Mouse (Mus musculus) midbrain, embryonic 14.5 days (tissue): ENCODE data around the gene Cacna1g. TPM values are rescaled to one million over a fixed set of nuclear protein-coding genes. Genes with fewer than 3 reads are reported as not detected.
"Not testable (repeated sequence)": the region's sequence is repeated elsewhere in the genome, so short reads cannot be mapped to it uniquely, and the experiment has no call there.

ENCODE experiments used
- ATAC-seq: fragments of 200-750 bp; cut with Nextera tagmentation; 2 replicates; pipeline ENCODE4 v1.8.0; 2017; ENCODE audit warnings: moderate number of reproducible peaks, moderate library complexity; ENCODE audit not compliant: low FRiP score, low TSS enrichment
- DNase-seq: peaks from one replicate; pipeline ENCODE4 v3.0.0-alpha.2; 2015
- H3K27ac ChIP-seq: fragments of 300-500 bp; sonication (generic); replicated peaks from 2 replicates; pipeline ENCODE4 v1.5.1; 2014; ENCODE audit warnings: mild to moderate bottlenecking, low read depth, low read length, moderate library complexity
- H3K27me3 ChIP-seq: fragments of 300-500 bp; sonication (generic); 2 replicates; pipeline ENCODE4 v1.6.1; 2014; ENCODE audit warnings: low read length, control low read depth, mixed read lengths; ENCODE audit not compliant: control insufficient read depth, insufficient read depth
- H3K36me3 ChIP-seq: fragments of 300-500 bp; sonication (generic); 2 replicates; pipeline ENCODE4 v1.6.1; 2014; ENCODE audit warnings: low read length, control low read depth; ENCODE audit not compliant: control insufficient read depth, insufficient read depth
- H3K4me1 ChIP-seq: fragments of 300-500 bp; sonication (generic); 2 replicates; pipeline ENCODE4 v1.6.1; 2014; ENCODE audit warnings: mild to moderate bottlenecking, antibody characterized with exemption, low read length, control low read depth; ENCODE audit not compliant: control insufficient read depth, insufficient read depth
- H3K4me2 ChIP-seq: fragments of 300-500 bp; sonication (generic); 2 replicates; pipeline ENCODE4 v1.6.1; 2014; ENCODE audit warnings: mild to moderate bottlenecking, low read length, moderate library complexity
- H3K4me3 ChIP-seq: fragments of 300-500 bp; sonication (generic); replicated peaks from 2 replicates; pipeline ENCODE4 v1.5.1; 2014; ENCODE audit warnings: low read depth, low read length
- H3K9ac ChIP-seq: fragments of 300-500 bp; sonication (generic); replicated peaks from 2 replicates; pipeline ENCODE4 v1.6.1; 2014; ENCODE audit warnings: mild to moderate bottlenecking, low read length, moderate library complexity
- H3K9me3 ChIP-seq: fragments of 300-500 bp; sonication (generic); 2 replicates; pipeline ENCODE4 v1.6.1; 2016; ENCODE audit warnings: low read length, control low read depth, mixed read lengths; ENCODE audit not compliant: control insufficient read depth
- WGBS: fragments of 180-500 bp; shearing (Covaris S2); extraction: QIAGEN DNeasy Blood & Tissue Kit; methylation state at CpG from one replicate; pipeline ENCODE4 v1.1.7; 2014; 5-methylcytosine and 5-hydroxymethylcytosine counted together
- polyA plus RNA-seq: library from polyadenylated mRNA; unstranded; fragments of >200 nt; fragmentation: Nextera tagmentation; extraction: Ambion mirVana; gene quantifications from 2 replicates; pipeline ENCODE4 v1.2.1, GENCODE M21; 2014

Gene Cacna1g
- polyA plus RNA-seq, 1 experiment from 2014 or later, result 20.1 TPM

DNA sequence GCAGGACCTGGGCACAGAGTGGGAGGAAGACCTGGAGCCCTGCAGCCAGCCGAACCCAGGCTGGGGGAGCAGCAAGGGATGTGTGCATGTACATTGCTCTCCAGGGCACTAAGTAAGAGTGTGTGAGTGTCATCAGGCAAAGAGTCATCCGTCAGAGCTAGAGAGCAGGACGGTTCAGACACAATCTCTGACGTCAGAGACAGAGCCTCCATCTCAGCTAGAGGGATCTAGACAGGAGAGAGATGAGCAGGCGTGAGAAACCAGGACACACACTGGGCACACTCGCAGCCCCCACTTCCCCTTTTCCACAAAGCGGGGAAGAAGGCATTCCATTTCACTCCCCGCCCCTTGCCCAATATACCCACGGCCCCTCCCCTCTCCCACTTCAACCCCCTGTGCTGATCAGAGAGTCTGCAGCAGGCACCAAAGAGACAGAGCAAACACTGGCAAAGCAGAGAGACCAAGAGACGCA, 61.0 kb downstream of the Cacna1g start:
- Histone ChIP-seq H3K4me3 (no peak overlapping the region), H3K27me3 (no peaks in the 10 kb centered on the region), H3K4me2 (peak overlapping the region; percentile 31), H3K9ac (peak overlapping the region; percentile 23; the same call in 1 of the 2 replicates), H3K9me3 (no peaks in the 10 kb centered on the region), H3K27ac (peak overlapping the region; percentile 77), H3K4me1 (peaks cover 37% of the 10 kb centered on the region), H3K36me3 (peaks cover 43% of the 10 kb centered on the region)
- DNase-seq, result peak; percentile 65
- peak; percentile 65 for ATAC-seq
- WGBS, result 15% methylated on average over 10 of the region's 10 CpGs

DNA sequence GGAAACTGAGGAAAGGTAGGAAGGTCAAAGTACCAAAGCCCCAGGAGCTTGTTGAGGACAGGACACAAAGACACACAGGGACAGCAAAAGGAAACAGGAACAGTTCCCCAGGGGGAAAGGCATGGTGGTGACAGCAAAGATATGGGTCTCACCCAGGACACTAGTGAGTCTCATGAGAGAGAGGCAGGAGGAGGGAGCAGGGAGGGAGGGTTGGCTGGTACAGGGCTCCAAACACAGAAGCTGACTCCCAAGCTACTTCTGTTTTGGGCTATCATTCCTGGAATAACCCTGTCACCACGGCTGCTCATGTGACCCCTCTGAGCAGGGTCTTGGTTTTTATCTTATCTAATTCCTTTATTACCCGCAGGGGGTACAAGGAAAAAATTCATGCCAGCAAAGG, 61.4 kb downstream of the Cacna1g start:
- WGBS, result 61% methylated on average over 2 of the region's 2 CpGs
- H3K9ac ChIP-seq, result 0 out of 2 replicates have a peak overlapping the region, but pooled peaks have one; percentile 23
- H3K27ac ChIP-seq, result peak overlapping the region; percentile 77
- no peaks in the 10 kb centered on the region for H3K9me3 ChIP-seq
- H3K4me1 ChIP-seq, result peaks cover 42% of the 10 kb centered on the region
- peaks cover 41% of the 10 kb centered on the region for H3K36me3 ChIP-seq
- H3K4me3 ChIP-seq, result no peak overlapping the region
- H3K27me3 ChIP-seq, result no peaks in the 10 kb centered on the region
- H3K4me2 ChIP-seq, result no peak overlapping the region
- no peak for DNase-seq
- ATAC-seq, result no peak

DNA sequence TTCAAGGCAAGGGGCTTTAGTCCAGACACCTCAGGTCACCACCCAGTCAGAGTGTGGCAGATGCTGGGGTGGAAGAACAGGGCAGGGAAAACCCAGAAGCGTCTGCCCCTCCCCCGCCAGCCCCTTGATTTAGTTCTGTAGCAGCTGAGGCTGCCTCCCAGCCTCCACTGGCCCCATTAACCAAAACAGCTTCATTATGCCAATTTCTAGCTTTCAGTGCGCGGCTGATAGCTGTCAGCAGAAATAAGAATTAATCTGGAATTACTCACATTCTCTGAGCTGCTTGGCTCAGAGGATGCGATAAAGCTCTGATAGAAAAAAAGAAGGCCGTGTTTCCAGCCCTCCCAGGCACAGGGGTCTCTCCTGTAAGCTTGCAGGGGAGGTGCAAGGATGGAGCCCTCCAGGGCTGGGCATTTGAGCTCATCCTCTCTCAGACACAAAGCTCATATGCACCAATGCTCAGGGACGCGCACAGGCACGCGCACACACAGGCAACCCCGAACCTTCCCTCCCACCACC, 66.1 kb downstream of the Cacna1g start:
- Histone ChIP-seq H3K4me1 (peaks cover 29% of the 10 kb centered on the region), H3K27ac (peak overlapping the region; percentile 87), H3K9ac (peak overlapping the region; percentile 3; the same call in 1 of the 2 replicates), H3K36me3 (peaks cover 17% of the 10 kb centered on the region), H3K4me3 (no peak overlapping the region), H3K9me3 (no peaks in the 10 kb centered on the region), H3K27me3 (no peaks in the 10 kb centered on the region), H3K4me2 (no peak overlapping the region)
- 11% methylated on average over 11 of the region's 11 CpGs for WGBS
- ATAC-seq, result peak; percentile 69
- DNase-seq, result peak; percentile 81

DNA sequence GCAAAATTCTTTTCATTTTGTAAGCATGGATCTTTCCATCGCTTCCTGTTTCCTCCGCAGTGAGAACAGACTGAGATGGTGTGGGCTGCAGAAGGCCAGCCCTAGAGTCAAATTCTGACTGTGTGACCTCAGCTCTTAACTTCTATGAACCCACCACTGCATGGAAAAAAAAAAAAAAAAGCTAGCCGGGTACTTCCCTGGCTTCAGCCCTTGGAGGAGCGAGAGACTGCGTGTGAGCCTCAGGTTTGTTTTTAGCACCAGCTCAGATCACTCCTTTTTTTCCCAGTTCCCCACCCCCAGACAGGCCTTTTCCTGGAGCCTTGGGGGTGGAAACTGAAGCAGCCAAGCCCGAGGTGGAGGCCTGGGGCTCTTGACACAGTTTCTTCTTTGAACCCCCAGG, 68.7 kb downstream of the Cacna1g start:
- ATAC-seq, result no peak
- 63% methylated on average over 6 of the region's 6 CpGs for WGBS

DNA sequence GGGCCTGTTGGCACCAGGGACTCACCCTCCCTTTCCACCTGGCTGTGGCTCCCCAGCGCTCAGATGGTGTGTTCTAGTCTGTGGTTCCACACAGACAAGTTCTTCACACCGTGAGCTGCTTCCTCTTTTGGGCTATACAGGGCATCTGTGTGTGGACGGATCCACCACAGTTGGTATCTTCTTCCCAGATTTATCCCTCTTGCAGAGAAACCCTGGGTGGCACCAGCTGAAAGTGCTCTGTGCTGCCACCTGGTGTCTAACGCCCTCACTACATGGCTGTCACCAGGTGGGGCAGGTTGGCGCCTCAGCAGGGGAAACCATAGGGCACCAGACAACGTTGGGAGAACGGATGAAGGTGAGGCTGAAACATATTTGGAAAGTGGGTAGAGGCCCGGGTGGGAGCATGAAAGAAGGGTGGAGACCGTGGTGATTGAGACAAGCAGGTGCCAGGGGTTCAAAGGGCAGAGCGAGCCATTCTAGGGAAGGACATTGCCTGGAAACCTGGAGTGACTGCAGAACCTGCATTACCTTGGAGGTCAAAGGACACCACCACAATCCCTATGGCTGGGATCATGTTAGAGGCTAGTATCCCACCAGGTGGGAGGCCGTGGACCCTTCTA, 69.2 kb downstream of the Cacna1g start:
- Histone ChIP-seq H3K4me2 (no peak overlapping the region), H3K27me3 (no peaks in the 10 kb centered on the region), H3K4me3 (no peak overlapping the region), H3K9me3 (no peaks in the 10 kb centered on the region), H3K36me3 (peaks cover 4% of the 10 kb centered on the region; the same call in 1 of the 2 replicates), H3K4me1 (peaks cover 20% of the 10 kb centered on the region), H3K9ac (no peak overlapping the region), H3K27ac (no peak overlapping the region)
- peak; percentile 83 for DNase-seq
- WGBS, result 24% methylated on average over 11 of the region's 11 CpGs
- ATAC-seq, result no peak

More for the DNA sequence above, 68.7 kb downstream of the Cacna1g start:
- Histone ChIP-seq H3K9me3 (no peaks in the 10 kb centered on the region), H3K4me2 (no peak overlapping the region), H3K9ac (no peak overlapping the region), H3K27ac (no peak overlapping the region), H3K27me3 (no peaks in the 10 kb centered on the region), H3K4me3 (no peak overlapping the region), H3K4me1 (peaks cover 20% of the 10 kb centered on the region), H3K36me3 (peaks cover 8% of the 10 kb centered on the region)
- DNase-seq, result no peak

DNA sequence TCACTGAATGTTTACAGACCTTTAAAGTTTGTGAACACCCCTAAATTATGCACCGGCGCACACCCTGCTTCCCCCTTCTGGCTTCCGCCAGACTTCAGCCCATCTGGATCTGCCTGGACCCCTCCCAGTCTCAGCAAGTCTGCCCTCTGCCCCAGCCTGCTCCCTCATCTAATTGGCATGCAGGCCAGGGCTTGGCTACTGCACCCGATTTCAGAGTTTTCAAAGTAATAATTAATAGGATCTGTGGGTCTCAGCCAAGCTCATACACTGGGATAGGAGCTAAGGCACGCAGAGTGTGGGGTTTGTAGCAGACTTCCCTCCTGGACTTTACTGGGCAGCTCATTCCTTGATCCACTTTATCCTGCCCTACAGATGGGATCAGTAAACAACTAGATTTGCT, 69.8 kb downstream of the Cacna1g start:
- H3K4me1 ChIP-seq, result peaks cover 20% of the 10 kb centered on the region
- 55% methylated on average over 5 of the region's 5 CpGs for WGBS
- no peak overlapping the region for H3K4me2 ChIP-seq
- H3K9me3 ChIP-seq, result no peaks in the 10 kb centered on the region
- no peak overlapping the region for H3K9ac ChIP-seq
- no peaks in the 10 kb centered on the region; the same call in 1 of the 2 replicates for H3K36me3 ChIP-seq
- no peaks in the 10 kb centered on the region for H3K27me3 ChIP-seq
- no peak overlapping the region for H3K4me3 ChIP-seq
- ATAC-seq (no peak), DNase-seq (no peak)
- no peak overlapping the region for H3K27ac ChIP-seq

DNA sequence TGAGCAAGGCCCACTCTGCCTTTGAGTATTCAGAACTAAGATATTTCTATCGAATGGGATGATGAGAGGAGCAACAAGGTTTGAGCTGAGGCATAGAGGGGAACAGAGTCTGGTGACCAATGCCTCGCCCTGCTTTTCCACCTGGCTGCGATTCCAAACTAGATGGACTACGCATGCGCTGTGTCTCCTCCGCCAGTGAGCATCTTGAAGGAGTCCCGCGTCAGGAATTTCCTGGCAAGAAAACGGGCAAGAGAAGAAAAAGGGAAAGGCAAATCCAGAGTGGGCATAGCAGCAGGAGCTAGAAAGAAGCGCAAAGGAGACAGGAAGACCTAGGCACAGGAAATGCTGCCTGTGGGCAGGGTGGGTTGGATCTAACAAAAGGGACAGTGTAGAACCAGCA, 70.2 kb downstream of the Cacna1g start:
- Histone ChIP-seq H3K9ac (no peak overlapping the region), H3K4me2 (no peak overlapping the region), H3K27me3 (no peaks in the 10 kb centered on the region), H3K4me1 (peaks cover 20% of the 10 kb centered on the region), H3K9me3 (no peaks in the 10 kb centered on the region), H3K4me3 (no peak overlapping the region), H3K27ac (no peak overlapping the region), H3K36me3 (no peaks in the 10 kb centered on the region)
- 88% methylated on average over 10 of the region's 10 CpGs for WGBS
- ATAC-seq, result no peak
- DNase-seq, result no peak

DNA sequence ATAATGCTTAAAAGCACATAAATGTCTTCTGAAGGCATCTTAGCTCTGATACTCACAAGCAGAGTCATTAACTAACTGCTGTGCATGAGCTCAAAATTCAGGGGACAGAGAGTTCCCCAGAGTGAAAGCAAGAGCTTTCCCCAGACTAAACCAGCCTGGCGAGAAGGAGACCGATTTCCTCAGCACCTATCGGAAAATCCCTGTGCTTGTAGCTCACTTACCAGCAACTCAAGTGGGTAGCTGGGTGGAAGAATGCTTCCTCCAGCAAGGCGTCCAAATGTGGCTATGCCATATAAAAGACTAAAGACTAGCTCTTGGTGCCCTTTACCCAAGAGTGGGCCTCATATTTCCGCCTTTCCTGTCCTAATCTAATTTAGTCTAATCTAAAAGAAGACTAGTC, 71.3 kb downstream of the Cacna1g start:
- no peaks in the 10 kb centered on the region for H3K9me3 ChIP-seq
- no peak for DNase-seq
- no peaks in the 10 kb centered on the region for H3K36me3 ChIP-seq
- H3K9ac ChIP-seq, result no peak overlapping the region
- no peak overlapping the region for H3K4me2 ChIP-seq
- no peaks in the 10 kb centered on the region for H3K27me3 ChIP-seq
- H3K4me1 ChIP-seq, result peaks cover 16% of the 10 kb centered on the region
- 87% methylated on average over 5 of the region's 5 CpGs for WGBS
- no peak overlapping the region for H3K27ac ChIP-seq
- ATAC-seq, result no peak
- H3K4me3 ChIP-seq, result no peak overlapping the region

DNA sequence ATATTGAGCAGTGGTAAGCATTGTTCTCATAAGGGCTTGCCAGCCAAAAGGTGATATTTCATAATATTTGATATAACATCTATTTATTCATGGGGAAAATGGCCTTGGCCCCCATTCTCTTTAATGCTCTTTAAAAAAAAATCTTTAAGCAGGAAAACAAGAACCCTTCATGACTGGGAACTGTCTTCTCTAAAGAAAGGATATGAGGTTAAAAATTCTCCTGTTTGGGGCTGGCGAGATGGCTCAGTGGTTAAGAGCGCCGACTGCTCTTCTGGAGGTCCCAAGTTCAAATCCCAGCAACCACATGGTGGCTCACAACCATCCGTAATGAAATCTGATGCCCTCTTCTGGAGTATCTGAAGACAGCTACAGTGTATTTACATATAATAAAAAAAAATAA, 72.0 kb downstream of the Cacna1g start:
- not testable (repeated sequence) for ATAC-seq, H3K27me3 ChIP-seq, DNase-seq, H3K27ac ChIP-seq, H3K36me3 ChIP-seq, H3K9me3 ChIP-seq, H3K4me2 ChIP-seq, H3K9ac ChIP-seq, H3K4me1 ChIP-seq, H3K4me3 ChIP-seq
- 82% methylated on average over 4 of the region's 4 CpGs for WGBS
